Mouse (Mus musculus) thymus, adult 2 months (tissue): ENCODE data around the gene Foxs1. TPM values are rescaled to one million over a fixed set of nuclear protein-coding genes. Genes with fewer than 3 reads are reported as not detected.

Source experiments
- DNase-seq: peaks from one replicate; pipeline ENCODE4 v3.0.0; 2021
- H3K27ac ChIP-seq: fragments of 200-500 bp; 2 replicates; pipeline ENCODE4 v1.5.1; 2012; ENCODE audit warnings: low read length, control low read depth; ENCODE audit not compliant: control insufficient read depth, insufficient read depth
- H3K27me3 ChIP-seq: fragments of 200-500 bp; 2 replicates; pipeline ENCODE4 v1.6.1; 2012; ENCODE audit warnings: mild to moderate bottlenecking, low read length, moderate library complexity, mixed read lengths; ENCODE audit not compliant: control insufficient read depth, insufficient read depth
- H3K36me3 ChIP-seq: fragments of 200-500 bp; 2 replicates; pipeline ENCODE4 v1.6.1; 2012; ENCODE audit warnings: mild to moderate bottlenecking, low read length, moderate library complexity; ENCODE audit not compliant: control insufficient read depth, insufficient read depth
- H3K4me1 ChIP-seq: fragments of 200-500 bp; replicated peaks from 2 replicates; pipeline ENCODE4 v1.6.1; 2012; ENCODE audit warnings: low read length; ENCODE audit not compliant: control insufficient read depth, insufficient read depth
- H3K4me3 ChIP-seq: fragments of 200-500 bp; 2 replicates; pipeline ENCODE4 v1.5.1; 2012; ENCODE audit warnings: mild to moderate bottlenecking, low read length, control low read depth, moderate library complexity; ENCODE audit not compliant: control insufficient read depth, insufficient read depth
- CTCF ChIP-seq: fragments of 200-500 bp; IDR thresholded peaks from 2 replicates; pipeline ENCODE4 v1.5.1; 2012; ENCODE audit warnings: mild to moderate bottlenecking, control low read depth, low read length, moderate library complexity, borderline replicate concordance; ENCODE audit not compliant: control insufficient read depth, poor library complexity, insufficient read depth; ENCODE audit errors: extremely low read depth
- POLR2A ChIP-seq: fragments of 200-500 bp; IDR thresholded peaks from 2 replicates; pipeline ENCODE4 v1.6.1; 2012; ENCODE audit warnings: mild to moderate bottlenecking, low read length, control low read depth, moderate library complexity; ENCODE audit not compliant: control insufficient read depth, poor library complexity, insufficient read depth; ENCODE audit errors: extremely low read depth
- WGBS: fragments of 180-500 bp; shearing (Covaris S2); methylation state at CpG from one replicate; pipeline ENCODE4 v1.1.7; 2018; 5-methylcytosine and 5-hydroxymethylcytosine counted together
- polyA plus RNA-seq: library from polyadenylated mRNA; depleted of rRNA; stranded (reverse); fragments of >200 nt; gene quantifications from 2 replicates; pipeline ENCODE4 v1.2.3, GENCODE M21; 2012; rRNA removed

Foxs1 gene
- 7.7 and 8.6 TPM in 2 replicates for polyA plus RNA-seq

DNA sequence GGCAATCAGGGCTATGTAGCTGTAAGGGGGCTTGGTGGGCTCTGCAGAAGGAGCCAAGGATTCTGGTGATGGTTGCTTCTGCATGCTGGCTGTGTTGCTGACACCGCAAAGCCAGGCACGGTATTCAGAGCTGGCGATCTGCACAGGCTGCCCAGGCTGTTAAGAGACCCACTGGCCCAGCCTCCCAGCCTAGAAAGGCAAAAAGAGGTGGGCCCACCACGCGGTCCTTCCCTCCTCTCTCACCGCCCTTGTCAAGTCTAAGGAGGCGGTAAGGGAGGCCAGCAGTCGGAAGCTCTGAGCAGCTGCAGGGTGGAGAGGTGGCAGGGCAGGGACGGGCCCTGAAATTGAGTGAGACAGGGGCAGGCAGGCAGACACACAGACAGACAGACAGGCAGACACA lies at the start of gene Foxs1:
Gene Foxs1 (minus strand): TSS at position 161 of the 400 bp plus-strand sequence.
- Histone ChIP-seq H3K4me1 (no peaks in the 10 kb centered on the region), H3K36me3 (no peaks in the 10 kb centered on the region), H3K27me3 (no peaks in the 10 kb centered on the region), H3K4me3 (no peak within 1 kb of the TSS), H3K27ac (no peak within 1 kb of the TSS)
- DNase-seq: no peak
- WGBS: 22% methylated on average over 9 of the region's 9 CpGs
- TF ChIP-seq POLR2A: no peak

DNA sequence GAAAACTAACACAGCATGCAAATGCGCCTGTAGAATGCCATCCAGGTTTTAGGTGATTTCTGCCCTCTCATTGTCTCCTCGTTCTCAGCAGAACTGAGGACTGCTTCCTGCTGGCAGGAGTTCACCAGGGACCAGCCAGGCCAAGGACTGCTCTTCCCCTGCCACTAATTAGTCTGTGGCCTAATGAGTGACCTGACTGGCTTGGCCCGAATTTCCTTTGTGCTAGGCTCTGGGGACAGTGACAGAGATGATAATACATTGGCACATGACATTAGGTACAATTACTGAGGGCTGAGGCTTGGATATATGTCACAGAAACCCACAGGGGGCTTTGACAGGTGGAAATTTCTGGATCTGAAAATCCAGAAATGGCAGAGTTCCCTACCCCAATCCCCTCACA lies 44.0 kb upstream of the Foxs1 start:
- no peak overlapping the region for H3K4me3 ChIP-seq
- TF ChIP-seq CTCF (no peak), POLR2A (no peak)
- no peak overlapping the region for H3K27ac ChIP-seq
- no peaks in the 10 kb centered on the region for H3K36me3 ChIP-seq
- no peaks in the 10 kb centered on the region for H3K27me3 ChIP-seq
- DNase-seq: no peak
- H3K4me1 ChIP-seq: no peaks in the 10 kb centered on the region
- 90% methylated on average over 3 of the region's 3 CpGs for WGBS

DNA sequence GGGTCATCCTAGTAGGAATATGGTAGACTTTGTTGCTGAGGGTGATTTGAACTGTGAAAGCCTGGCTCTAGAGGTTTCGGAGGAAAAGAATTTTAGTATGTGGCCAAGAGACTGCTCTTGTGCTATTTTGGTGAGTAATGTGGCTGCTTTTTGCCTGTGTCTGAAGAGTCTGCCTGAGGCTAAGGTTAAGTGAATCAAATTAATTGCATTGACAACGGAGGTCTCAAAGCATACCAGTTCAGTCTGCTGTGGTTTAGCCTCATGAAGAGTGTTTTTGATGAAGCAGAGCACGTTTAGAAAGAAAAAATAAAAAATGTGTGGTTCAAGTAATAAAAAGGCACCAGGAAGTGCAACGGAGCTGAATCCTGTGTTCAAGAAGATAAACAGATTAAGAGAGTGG lies 32.5 kb upstream of the Foxs1 start:
- DNase-seq: no peak
- no peak overlapping the region for H3K4me3 ChIP-seq
- H3K27ac ChIP-seq: no peak overlapping the region
- WGBS: 71% methylated on average over 4 of the region's 4 CpGs
- no peaks in the 10 kb centered on the region for H3K36me3 ChIP-seq
- 0 out of 2 replicates have a peak, but pooled peaks cover 4% of the 10 kb centered on the region for H3K4me1 ChIP-seq
- H3K27me3 ChIP-seq: no peaks in the 10 kb centered on the region
- TF ChIP-seq CTCF: no peak
- TF ChIP-seq POLR2A: no peak

GRCm38 (mm10) chr2:152962091-152962793 lies 29.2 kb upstream of the Foxs1 start, which contains the start of gene Ttll9:
Gene Ttll9 (plus strand): TSS chr2:152962485.
- WGBS: 1% methylated on average over 34 of the region's 34 CpGs
- no peaks in the 10 kb centered on the region for H3K36me3 ChIP-seq

DNA sequence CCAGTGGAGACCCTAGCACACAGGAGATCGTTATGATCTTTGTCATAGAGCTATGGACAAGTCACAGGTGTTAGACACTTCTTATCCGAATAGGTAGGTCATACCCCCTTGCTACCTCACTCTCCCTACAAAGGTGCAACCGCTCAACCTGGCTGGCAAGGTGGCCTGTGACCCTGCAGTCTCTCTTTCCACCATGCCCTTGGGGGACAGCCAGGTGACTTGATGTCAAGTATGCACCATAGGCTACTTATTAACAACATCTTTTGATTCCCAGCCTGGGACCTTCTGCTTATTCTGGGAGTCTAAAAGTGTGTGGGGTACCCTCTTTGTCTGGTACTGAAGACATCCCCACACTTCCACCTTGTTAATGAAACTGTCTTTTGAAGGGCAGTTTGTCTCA lies 25.1 kb upstream of the Foxs1 start:
- no peaks in the 10 kb centered on the region for H3K27me3 ChIP-seq
- no peak overlapping the region for H3K4me3 ChIP-seq
- 84% methylated on average over 3 of the region's 3 CpGs for WGBS
- no peak for DNase-seq
- no peak for TF ChIP-seq CTCF
- no peak for TF ChIP-seq POLR2A
- H3K4me1 ChIP-seq: 0 out of 2 replicates have a peak, but pooled peaks cover 4% of the 10 kb centered on the region
- no peaks in the 10 kb centered on the region for H3K36me3 ChIP-seq
- H3K27ac ChIP-seq: no peak overlapping the region

More at GRCm38 (mm10) chr2:152962091-152962793, 29.2 kb upstream of the Foxs1 start, which contains the start of gene Ttll9:
- Histone ChIP-seq H3K4me1 (0 out of 2 replicates have a peak, but pooled peaks cover 4% of the 10 kb centered on the region), H3K27ac (no peak within 1 kb of the TSS), H3K27me3 (no peaks in the 10 kb centered on the region), H3K4me3 (peak within 1 kb of the TSS; percentile 34)
- TF ChIP-seq CTCF (no peak), POLR2A (no peak)
- peak; percentile 16 for DNase-seq

- no peaks in the 10 kb centered on the region; the same call in 1 of the 2 replicates for H3K4me1 ChIP-seq
- DNase-seq: no peak
- TF ChIP-seq CTCF: no peak
- peaks cover 3% of the 10 kb centered on the region; the same call in 1 of the 2 replicates for H3K27me3 ChIP-seq
- H3K4me3 ChIP-seq: peak overlapping the region; percentile 39
- no peaks in the 10 kb centered on the region for H3K36me3 ChIP-seq
- 34% methylated on average over 13 of the region's 13 CpGs for WGBS
- H3K27ac ChIP-seq: no peak overlapping the region
Observed at GRCm38 (mm10) chr2:152951850-152952720, 19.1 kb upstream of the Foxs1 start.
